Mouse (Mus musculus) CD4-positive helper T cell, adult 2 months (primary cell): ENCODE measurements around the gene Sec16b.

ENCODE experiments used
- DNase-seq: peaks from one replicate; pipeline ENCODE4 v3.0.0-alpha.2; 2012; ENCODE audit warnings: low read depth, missing footprints, low spot score

Gene Sec16b

DNA sequence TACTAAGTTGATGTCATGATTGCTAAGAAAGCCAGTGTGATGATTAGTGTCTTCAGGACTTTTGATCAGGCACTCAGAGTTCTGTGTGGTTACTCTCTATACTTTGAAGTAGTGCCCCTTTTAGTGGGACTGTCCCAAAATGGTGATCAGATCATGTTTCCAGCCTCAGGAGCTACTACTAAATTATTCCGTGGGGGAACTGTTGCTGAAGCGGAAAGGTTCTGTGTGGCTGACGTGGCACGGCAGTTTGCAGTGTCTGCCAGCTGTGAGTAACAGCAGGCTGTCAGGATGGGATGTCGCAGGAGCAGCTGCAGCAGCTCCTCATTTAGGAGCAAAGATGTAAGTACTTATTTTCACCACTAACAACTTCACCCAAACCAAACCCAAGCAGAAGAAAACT, at the start of gene Sec16b:
Gene Sec16b (plus strand): TSS at position 207 of the 400 bp plus-strand sequence.
- DNase-seq, result no peak

- DNase-seq, result no peak
These were observed 48.7 kb upstream of the Sec16b start for GRCm38 (mm10) chr1:157457789-157458188.

GRCm38 (mm10) chr1:157458421-157459208, 47.9 kb upstream of the Sec16b start, which contains the start of gene Cryzl2:
TSS of gene Cryzl2 (plus strand) at chr1:157458577.
- DNase-seq, result peak; percentile 45

DNA sequence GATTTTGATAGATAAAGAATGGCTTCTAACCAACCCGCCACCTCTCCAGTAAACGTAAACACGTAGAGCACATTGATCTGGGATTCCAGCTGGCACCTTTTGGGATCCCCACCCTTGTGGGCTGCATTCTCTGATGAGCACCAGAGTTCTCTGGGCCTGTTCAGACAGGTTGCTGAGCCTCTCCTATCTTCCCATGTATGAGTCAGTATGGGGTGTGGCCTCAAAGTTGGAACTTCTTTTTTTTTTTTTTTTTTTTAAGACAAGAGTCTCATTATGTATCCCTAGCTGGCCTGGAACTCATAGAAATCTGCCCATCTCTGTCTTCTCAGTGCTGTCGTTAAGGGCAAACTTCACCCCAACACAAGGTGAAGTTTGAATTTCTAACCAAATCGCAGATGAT, 46.6 kb upstream of the Sec16b start:
- no peak for DNase-seq

GRCm38 (mm10) chr1:157461276-157461675, 45.3 kb upstream of the Sec16b start:
- no peak for DNase-seq

GRCm38 (mm10) chr1:157462336-157462735, 44.2 kb upstream of the Sec16b start:
- no peak for DNase-seq

- DNase-seq, result no peak
These were observed 41.3 kb upstream of the Sec16b start for GRCm38 (mm10) chr1:157465194-157465593.

DNA sequence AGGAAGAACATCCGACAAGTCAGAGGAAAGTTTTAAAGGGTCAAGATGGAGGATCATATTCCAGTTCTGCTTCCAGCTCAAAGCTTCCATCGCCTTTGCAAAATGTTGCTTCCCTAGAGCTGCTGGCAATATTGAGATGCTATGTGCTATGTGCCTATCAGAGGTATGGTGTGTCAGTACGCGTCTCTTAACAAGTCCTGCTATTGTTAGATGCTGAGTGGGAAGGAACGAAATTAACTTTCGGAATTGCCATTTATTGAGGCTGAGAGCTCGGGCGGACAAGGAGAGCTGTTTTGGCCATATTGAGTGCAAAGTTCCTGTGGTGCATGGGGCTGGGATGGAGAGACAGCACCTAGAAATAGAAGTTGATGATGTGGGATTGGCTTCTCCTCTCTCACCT, 38.7 kb upstream of the Sec16b start:
- DNase-seq, result no peak

GRCm38 (mm10) chr1:157470761-157471386, 35.7 kb upstream of the Sec16b start:
- DNase-seq, result no peak

- no peak for DNase-seq
These were observed 33.8 kb upstream of the Sec16b start for GRCm38 (mm10) chr1:157472716-157473115.

- DNase-seq, result no peak
These were observed 31.7 kb upstream of the Sec16b start for GRCm38 (mm10) chr1:157474865-157475264.

DNA sequence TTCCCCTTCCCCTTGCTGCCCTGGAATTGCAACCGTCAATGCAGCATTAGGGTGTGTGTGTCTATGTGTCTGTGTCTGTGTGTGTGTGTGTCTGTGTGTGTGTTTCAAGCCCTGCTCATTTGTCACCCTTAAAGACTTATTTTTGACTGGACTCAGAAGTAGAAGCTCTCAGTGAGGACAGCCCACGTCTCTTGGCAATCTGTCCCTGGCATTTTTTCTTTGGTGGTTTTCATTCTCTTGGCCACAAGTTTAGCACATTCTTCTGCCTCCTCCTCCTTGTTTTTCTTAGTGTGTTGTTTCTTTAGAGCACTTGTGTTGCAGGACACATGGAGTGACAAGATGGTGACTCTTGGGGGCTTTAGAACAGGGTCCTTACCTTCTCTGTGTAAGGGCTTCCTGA, 30.3 kb upstream of the Sec16b start:
- DNase-seq, result no peak

DNA sequence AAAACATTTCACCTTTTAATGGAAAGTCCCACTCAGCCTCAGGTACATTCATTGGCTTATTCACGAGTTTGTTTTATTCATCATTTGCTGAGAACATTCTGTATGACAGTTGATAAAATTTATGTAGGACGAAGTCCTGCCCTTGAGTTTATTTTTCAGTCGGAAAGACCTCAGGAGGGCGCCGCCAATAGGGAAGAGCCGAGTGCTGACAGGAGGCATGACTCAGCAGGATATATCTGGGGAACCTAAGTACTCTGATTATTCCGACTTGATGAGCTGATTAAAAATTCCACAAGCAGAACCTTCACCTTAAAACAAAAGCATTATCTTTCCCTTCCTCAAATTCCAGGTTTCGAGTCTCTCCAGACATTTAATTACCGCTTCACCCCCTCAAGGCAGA, 26.4 kb upstream of the Sec16b start:
- no peak for DNase-seq

DNA sequence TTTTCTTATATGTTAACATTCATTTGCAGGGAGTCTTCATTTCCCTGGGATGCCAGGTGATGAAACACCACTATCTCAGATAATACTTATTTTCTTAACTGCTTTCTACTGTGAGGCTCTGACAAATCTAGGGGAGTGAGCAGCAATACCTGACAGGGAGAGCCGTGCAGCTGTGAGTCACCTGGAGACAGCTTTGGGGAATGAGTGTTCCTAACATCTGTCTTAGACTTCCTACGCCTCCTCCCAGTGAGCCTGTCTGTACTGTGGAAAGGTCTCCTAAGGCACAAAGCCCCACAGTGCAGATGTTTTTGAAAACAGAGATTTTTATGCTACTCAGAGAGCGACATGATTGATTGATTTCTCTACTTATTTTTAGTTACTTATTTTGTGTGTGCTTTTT, 25.6 kb upstream of the Sec16b start:
- DNase-seq, result no peak

DNA sequence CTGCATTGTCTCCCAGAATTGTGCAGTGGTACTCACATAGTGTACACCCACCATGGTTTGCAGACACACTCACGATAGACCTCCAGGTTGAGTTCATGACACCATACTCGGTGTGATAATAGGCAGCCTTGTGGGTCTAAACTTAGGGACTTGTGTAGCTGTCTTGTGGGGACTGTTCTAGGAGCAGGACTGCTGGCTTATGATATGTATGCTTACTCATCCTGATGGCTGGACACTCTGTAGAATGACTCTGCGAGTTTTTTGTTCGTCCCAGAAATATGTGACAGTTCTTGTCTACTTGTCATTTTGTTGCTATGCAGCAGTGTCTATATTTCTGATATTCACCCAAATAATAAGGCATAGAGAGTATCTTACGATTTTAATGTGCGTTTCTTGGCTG, 24.9 kb upstream of the Sec16b start:
- no peak for DNase-seq

DNA sequence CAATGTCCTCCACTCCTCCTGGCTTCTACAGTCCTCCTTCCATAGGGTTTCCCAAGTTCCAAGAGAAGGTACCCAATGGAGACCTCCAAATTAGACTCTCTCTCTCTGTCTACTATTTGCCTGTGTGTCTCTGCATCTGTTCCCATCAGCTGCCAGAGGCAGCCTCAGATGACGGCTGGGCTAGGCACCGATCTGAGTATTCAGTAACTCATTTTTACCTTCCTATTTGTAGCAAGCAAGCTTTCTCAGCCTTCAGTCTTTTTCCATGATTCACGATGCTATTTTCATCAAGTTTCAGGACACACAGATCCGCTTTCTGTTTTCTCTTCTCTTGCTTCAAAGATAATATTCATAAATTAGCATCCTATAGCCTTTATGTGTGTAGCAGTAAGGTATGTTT, 22.4 kb upstream of the Sec16b start:
- DNase-seq, result no peak

- no peak for DNase-seq
These were observed 5.9 kb upstream of the Sec16b start for GRCm38 (mm10) chr1:157500657-157501056.

DNA sequence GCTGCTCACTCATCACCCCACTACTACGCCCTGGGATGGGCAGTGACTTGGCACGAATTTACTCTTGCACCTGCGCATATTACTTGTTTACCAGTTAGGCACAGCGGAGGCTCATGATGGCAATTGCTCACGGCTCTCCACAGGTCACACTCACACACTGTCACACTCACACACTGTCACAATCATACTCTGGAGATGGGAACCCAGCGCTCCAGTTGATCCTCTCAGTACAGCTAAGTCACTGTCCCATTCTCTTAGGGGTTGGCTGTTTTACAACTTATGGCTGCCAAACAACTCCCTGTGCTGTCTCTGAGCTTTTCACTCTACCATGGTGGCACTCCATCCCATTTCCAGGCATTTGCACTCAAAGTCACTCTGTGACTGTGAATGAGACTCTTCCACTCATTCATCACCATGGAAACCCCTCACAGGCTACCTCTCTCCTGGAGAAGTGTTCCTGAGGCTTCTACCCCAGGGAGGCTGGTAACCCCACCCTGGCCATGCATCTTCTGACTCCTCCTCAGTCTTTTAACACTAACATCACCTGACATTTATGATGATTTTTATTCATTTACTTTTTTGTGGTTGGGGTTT, 5.1 kb upstream of the Sec16b start:
- no peak for DNase-seq

GRCm38 (mm10) chr1:157503071-157503470, 3.5 kb upstream of the Sec16b start:
- no peak for DNase-seq

DNA sequence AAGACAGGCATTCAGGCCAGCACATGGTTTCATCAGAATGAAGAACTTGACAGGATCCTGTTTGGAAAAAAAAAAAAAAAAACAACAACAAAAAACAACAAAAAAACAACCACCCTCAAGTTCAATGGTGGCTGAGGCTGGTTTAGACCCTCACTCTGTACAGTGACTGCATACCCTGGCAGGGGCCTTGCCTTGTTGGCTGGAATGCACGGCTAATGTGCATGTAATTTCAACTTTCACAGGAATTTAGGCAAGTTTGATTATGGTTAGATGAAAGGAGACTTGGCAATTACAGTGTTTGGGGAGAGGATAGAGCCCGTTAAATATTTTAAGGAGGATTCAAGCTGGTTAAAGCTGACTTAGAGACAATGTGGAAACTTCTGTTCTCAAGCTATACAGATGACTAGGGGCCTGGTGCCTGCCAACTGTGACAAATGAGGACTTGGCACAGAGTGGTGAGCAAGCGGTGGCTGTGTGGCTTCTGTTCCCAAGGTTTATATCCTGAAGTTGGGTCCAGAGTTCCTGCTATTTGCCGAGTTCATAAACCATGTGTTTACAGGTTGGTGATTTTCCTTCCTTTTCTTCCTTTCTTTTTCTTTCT, 567 bp downstream of the Sec16b start:
- DNase-seq, result no peak

DNA sequence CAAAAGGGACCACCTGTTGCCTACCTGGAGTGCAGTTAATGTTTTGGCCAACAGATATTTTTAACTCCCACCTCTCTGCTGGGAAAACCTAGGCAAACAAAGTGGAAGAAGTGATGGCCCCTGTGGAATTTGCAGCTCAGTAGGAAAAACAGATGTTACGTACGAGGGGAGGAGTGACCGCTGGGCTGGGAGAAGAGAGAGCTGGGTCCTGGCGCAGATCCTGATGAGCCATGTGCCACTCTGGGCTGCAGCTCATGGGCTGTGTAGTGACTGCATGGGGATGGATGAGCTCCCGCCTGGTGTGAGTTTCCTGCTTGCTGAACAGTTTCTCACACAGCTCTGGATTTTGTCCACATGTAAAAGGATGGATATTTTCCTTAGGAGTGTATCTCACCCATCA, 1.3 kb downstream of the Sec16b start:
- no peak for DNase-seq

- DNase-seq, result no peak
These were observed 6.3 kb downstream of the Sec16b start for GRCm38 (mm10) chr1:157512690-157513448.
